Mouse (Mus musculus): Measurements from ENCODE around the gene Camk1d. TPM values are rescaled to one million over a fixed set of nuclear protein-coding genes. Genes with fewer than 3 reads are reported as not detected.
"Not testable (repeated sequence)": the region's sequence is repeated elsewhere in the genome, so short reads cannot be mapped to it uniquely, and the experiment has no call there.

Gene Camk1d
- total RNA-seq, 2 experiments from 2014 or later, result 2.2 to 7.5 TPM

DNA sequence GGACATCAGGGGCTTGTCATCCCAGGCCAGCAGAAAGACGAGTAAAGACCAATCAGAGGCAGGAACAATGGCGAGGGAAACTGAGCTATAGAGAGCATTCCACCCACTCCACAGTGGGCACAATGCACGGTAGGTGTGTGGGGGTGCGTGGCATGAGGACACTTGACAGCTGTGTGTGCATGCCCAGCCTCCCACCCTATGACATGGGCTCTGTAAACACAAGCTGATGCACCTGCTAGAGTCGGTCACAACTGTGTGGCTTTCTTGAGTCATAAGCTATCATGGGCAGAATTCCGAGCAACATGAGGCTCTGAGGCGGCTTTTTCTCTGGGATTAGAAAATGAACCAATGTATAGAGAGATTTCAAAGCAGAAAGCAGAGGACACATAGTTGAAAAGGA lies 333.3 kb downstream of the Camk1d start:
- ATAC-seq (replicated peaks; ENCODE audit: low FRiP score, poor library complexity, severe bottlenecking), result no peak

DNA sequence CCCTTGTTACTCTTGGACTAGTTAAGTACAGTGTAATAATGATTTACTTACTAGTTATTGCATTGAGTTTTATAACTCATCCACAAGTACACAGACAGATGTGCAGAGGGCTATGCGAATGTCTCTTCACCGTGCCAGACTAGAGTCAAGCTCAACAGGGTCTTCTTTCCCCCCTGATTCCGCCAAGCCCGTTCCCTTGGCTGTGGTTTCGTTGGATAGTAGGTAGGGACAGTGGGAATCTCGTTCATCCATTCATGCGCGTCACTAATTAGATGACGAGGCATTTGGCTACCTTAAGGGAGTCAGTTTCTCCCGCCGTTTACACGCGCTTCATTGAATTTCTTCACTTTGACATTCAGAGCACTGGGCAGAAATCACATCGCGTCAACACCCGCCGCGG lies 335.4 kb downstream of the Camk1d start:
- not testable (repeated sequence) for ATAC-seq (replicated peaks; ENCODE audit: low FRiP score, poor library complexity, severe bottlenecking)

DNA sequence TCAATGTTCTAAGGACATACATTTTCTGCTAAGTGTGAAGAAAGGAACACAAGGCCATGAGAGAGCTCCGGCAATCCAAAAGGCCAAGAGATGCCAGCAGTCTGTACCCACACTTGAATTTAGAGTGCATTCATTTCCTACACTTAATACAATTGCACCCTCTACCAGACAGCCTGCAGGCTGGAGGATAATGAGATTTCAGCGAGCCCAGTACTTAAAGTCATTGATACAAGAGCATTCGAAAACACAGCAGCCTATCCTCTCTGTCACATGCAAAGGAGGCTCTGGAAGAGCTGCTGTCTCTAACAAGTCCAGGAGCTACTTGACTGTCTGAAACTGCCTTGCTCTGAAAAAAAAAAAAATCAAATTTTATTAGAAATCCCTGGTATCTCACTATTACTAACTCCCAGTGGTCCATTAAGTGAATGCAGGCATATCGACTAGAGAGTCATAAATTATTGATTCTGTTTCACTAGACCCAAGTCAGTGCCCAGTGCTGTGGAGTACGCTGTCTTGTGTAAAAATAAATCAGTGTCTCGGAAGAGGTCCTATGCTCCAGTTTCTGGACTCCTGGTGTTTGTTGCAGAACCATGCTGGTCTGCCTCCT lies 336.1 kb downstream of the Camk1d start:
- ATAC-seq (replicated peaks; ENCODE audit: low FRiP score, poor library complexity, severe bottlenecking), result no peak

DNA sequence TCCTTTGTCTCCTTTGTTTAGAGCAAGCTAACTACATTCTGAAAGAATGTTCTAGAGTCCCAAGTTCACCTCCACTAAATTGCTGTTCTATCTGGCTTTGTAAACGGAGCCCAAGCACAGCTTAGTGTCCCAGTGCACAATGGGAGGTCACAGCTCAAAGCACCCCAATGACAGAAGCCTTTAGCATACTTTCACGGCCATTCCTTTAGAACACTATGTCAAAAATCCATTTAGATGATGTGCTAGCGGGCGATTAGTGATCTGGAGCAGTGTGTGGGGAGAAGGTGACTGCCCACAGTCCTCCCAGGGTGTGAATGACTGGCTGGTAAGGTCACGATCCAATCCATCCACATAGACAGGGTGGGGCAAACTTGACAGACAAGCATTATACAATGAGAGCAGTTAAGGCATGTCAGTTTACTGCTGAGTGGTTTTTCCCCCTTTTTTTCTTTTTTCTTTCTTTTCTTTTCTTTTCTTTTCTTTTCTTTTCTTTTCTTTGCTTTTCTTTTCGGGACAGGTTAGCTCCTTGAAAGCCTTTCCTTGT lies 341.4 kb downstream of the Camk1d start:
- no peak for ATAC-seq (replicated peaks; ENCODE audit: low FRiP score, poor library complexity, severe bottlenecking)

DNA sequence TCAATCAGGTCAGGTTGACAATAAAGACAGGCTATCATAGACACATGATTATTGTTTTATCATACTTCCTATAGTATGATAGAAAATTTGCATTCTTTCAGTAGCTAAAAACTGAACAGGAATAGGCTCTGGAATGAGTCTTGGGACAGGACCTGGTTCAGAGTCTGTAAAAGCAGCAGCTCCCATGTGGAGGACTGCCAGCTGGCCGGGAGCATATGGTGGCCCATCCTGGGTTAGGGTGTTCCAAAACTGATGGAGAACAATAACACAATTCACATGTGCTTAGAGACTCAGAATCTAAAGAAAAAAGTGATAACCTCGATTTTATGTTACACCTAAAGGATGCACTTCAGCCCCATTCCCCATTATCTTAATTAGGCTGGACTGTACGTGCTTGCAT lies 343.0 kb downstream of the Camk1d start:
- ATAC-seq (replicated peaks; ENCODE audit: low FRiP score, poor library complexity, severe bottlenecking), result no peak

DNA sequence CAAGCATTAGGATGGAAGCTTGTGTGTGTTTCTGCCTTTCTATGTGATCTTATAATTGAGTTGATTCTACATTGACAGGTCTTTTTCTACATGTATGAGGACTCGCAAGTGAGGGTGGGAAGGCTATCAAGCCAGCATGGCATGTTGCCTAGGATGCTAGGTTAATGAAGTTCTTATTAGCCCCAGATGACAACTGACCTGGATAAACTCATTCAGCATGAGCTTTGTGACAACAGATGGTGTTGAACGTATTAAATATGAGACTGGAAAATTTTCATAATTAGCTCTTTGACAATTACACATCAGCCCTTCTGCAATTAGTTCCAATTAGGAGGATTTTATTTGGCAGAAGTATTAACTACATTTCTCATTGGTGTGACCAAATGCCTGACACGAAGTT lies 343.7 kb downstream of the Camk1d start:
- no peak for ATAC-seq (replicated peaks; ENCODE audit: low FRiP score, poor library complexity, severe bottlenecking)

DNA sequence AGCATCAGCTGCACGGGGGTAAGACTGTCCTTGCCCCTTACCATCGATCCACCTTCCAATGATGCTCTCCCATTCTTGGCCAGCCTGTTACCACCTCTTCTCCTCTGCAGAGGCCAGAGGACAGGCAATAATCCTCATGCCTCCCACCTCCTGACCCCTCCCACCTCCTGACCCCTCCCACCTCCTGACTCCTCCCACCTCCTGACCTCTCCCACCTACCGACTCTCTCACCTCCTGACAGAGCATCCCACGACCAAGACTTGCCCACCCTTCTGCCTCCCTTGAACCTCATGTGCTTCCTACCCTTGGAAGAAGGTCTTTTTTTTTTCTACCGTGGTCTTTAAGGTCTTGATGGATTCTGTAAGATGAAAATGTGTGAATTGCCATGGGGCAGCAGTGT lies 350.5 kb downstream of the Camk1d start:
- no peak for ATAC-seq (replicated peaks; ENCODE audit: low FRiP score, poor library complexity, severe bottlenecking)

DNA sequence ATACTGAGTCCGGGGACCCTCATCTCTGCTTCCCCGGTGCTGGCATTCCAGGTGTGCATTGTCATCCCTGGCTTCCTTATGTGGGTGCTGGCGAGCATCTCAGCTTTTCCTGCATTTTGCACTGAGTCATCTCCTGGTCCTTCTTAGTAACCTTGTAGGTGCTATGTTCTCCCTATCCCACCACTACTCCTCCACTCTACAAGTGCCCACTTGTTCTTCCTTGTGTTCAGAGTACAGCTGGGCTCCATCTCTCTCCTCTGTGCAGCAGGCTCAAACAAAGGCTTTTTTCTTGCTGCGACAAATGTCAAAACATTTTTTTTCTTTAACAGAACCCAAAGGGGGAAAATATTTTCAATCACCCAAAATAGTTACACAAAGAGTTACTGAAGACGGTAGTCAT lies 356.3 kb downstream of the Camk1d start:
- ATAC-seq (replicated peaks; ENCODE audit: low FRiP score, poor library complexity, severe bottlenecking), result no peak

DNA sequence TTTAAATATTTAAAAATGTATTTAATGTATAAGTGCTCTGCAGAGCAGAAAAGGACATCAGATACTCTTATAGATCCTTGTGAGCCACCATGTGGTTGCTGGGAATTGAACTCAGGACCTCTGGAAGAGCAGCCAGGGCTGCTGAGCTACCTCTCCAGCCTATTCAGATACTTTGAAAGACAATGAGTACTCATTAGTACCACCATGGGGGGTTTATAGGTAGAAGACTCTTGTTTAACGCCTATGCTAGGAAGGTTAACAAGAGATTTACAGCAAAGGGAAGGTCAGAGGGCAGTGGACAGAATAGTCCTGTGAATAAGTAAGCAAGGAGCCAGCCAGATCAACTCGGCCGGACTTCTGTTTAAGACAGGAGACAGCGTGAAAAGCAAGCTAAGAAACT lies 357.3 kb downstream of the Camk1d start:
- no peak for ATAC-seq (replicated peaks; ENCODE audit: low FRiP score, poor library complexity, severe bottlenecking)

DNA sequence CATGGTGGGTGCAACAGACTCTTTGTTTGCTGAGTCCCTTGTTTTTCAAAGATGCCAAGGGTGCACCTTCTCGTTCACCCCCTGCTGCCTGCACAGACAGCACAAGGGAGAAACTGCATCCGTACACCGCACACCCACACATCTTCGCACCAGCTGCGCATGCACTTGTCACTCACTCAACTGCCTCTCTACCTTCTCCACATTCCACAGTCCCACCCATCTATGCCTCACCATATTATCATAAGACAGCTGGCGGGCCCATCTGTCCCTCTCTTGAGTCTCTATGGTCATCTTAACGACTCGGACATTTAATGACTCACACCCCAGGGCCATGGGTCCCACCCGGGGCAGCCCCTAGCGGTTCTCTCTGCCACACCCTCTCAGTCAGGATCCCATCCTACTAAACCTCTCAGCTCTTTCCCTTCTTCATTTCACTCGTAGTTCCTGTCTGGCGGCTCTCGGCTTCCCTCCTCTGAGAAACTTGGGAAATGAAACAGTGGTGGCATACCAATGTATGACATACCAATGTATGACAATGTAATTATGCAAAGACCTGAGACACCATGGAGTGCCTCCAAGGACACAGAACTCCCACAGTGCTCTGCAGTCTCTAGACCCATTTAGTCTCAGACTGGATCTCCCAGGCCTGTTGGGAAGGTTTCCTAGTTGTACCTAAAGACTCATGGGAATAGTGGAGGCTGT lies 361.3 kb downstream of the Camk1d start:
- no peak for ATAC-seq (replicated peaks; ENCODE audit: low FRiP score, poor library complexity, severe bottlenecking)

DNA sequence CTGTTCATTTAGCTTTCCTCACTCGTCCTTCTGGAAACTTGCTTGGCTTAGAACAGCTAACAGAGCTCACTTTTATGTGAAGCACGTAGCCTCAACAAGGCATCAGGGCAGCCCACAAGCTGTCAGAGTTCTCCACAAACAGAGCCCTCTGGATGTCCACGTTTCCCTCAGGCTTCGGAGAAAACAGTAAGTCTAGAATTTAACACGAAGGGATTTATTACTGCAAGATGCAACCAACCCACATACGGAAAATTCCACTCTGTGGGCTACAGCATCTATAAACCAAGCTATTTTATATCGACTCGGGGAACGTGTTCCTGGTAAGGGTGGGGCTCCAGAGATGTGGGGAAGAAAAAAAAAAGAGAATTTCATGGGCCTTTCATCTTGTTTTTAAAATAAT lies 369.0 kb downstream of the Camk1d start:
- no peak for ATAC-seq (replicated peaks; ENCODE audit: low FRiP score, poor library complexity, severe bottlenecking)

DNA sequence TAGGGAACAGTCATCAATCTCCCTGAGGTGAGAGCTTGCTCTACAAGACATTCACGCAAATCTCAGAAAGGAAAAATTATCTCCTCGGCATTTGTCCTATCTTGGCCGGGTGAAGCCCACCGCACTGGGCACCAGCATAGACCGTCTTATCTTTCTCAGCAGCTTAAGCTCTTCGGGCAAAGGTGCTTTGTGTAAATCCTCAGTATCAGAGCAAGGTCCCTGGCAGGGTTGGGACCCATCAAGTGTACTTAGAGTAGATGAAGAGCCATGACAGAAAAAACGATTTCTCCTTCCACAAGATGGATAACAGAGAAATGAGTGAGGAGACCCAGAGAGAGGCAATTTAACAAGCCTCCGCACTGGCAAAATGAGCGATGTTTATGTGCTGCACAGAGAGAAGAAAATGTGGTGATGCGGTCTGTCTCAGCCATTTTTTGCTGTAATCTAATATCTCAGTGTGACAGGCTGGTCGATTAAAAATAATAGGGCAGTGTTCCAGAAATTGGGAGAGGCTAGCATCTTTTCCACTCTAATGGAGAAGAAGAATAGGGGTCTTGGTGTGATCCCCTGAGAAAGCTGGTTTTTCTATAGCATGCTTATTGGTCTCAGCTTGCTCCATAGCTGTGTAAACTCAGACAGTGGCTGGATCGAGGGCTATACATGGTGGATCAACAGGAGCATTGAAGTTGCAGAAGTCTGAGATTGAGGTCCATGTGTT lies 386.6 kb downstream of the Camk1d start:
- ATAC-seq (replicated peaks; ENCODE audit: low FRiP score, poor library complexity, severe bottlenecking), result no peak

DNA sequence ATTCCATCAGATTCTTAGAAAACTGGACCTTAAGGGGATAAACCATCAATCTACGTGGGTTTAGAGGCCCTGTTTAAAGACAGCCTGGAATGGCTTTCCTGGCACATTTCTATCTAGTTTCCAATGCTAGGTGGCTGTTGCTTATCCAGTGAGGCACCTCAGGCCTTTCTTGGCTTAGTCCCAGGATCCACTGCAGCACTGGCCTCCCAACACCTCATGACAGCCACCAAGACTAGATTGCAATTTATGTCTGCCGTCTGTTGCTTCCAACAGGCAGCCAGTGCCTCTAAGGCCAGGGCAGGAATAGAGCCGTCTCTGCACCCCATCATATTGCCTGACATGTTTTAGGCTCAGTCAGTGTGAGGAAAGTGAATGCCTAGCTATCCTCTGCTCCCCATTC lies 389.5 kb downstream of the Camk1d start:
- ATAC-seq (replicated peaks; ENCODE audit: low FRiP score, poor library complexity, severe bottlenecking), result no peak

DNA sequence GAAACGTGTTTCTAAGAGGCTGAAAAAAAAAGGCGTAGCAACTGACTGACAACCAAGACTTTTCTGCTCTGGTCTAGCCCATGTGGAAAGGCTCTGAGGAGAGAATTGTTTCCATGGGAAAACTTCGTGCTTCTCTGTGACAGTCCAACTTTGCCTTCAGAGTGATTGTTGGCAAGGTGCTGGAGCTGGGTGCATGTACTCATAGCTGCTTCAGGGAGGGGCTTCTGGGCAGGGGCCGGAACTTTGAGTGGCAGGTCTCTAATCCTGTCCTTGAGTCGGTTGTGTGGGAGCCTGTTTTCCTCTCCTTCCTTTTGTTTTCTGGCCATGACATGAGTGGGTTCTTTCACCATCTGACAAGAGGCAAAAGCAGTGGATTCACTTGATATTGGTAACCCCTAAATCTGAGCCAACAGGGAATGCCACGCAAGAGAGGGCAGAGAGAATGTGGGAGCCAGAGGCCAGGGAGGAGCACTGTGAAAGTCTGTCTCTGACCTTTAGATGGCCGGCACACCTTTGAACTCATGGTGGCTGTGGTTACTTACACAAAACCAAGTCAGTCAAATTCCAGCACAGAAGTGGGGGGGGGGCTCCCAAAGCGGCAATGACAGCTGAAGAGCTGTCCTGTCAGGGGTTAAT lies 392.5 kb downstream of the Camk1d start:
- ATAC-seq (replicated peaks; ENCODE audit: low FRiP score, poor library complexity, severe bottlenecking), result no peak

DNA sequence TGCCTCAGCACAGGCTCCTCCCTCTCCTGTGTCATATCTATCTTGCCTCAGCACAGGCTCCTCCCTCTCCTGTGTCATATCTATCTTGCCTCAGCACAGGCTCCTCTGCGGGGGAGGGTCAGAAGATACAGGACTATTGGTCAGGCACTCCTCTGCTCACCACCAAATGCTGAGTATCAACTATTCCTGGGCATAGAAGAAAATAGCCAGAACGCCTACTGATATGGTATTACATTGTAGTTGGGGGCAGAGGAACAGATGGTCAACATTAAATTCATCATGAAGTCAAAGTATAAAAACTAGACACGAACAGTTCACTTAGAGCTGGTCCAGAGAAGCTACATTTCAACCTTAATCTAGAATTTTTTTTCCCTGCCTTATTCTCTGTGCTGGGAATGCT lies 395.2 kb downstream of the Camk1d start:
- ATAC-seq (replicated peaks; ENCODE audit: low FRiP score, poor library complexity, severe bottlenecking), result no peak

DNA sequence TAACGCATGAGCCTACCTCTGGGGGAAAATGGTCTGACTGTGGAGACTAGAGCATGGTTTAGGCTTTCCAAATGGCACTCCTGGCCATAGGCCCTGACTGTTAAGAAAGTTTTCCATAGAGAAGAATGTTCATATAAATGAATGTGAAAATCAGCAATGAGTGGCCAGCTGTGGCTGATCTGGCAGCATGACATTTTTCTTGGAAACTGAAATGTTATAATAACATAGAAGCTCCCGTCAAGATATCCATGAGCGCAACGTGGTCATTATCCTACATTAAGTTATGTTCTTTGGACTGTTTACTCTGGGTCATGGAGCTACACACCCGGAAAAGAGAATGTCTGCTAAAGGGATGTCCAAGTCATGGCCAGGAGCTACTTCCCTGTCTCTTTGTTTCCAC lies 397.6 kb downstream of the Camk1d start:
- ATAC-seq (replicated peaks; ENCODE audit: low FRiP score, poor library complexity, severe bottlenecking), result no peak

DNA sequence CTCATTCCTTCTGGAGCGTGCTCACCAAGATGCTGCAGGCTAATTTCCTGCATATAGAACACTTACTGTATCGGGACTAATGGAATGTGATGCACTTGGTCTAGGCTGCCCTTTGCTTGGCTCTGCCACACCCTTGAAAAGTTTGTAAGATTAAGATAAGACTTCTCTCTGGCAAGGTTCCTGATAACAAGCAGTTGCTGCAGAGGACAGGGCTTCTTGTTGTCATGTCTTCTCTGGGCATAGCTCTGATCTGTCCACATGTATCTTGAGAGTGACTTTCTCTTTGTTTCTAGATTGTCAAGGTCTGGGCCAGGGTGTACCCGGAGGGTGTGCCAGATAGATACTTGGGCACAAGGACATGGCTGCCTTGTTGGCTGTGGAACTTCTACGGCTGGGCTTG lies 398.1 kb downstream of the Camk1d start:
- peak; percentile 57 for ATAC-seq (replicated peaks; ENCODE audit: low FRiP score, poor library complexity, severe bottlenecking)

DNA sequence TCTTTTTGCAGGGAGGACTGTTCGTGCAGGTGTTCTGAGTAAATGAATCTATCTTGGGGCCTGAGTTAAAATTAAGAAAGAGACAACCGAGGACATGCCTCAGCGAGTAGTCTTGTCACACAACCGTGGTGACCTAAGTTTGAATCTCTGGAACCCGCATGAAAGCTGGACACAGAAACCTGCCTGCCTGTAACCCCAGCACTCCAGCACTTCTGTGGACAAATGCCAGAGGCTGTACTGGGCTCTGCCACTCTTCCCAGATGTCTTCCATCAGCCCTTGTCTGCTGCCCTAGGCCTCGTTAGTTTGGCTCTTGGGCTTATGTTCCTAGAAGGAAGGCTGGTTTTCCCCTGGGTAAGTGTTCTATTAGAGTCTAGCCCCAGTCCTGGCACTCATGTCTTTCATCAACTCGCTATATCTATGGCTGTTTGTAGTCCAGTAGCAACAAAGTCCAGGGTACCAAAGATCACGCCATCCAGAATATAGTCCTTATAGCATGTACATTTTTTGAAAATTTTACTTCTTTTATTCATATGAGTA lies 399.0 kb downstream of the Camk1d start:
- no peak for ATAC-seq (replicated peaks; ENCODE audit: low FRiP score, poor library complexity, severe bottlenecking)

DNA sequence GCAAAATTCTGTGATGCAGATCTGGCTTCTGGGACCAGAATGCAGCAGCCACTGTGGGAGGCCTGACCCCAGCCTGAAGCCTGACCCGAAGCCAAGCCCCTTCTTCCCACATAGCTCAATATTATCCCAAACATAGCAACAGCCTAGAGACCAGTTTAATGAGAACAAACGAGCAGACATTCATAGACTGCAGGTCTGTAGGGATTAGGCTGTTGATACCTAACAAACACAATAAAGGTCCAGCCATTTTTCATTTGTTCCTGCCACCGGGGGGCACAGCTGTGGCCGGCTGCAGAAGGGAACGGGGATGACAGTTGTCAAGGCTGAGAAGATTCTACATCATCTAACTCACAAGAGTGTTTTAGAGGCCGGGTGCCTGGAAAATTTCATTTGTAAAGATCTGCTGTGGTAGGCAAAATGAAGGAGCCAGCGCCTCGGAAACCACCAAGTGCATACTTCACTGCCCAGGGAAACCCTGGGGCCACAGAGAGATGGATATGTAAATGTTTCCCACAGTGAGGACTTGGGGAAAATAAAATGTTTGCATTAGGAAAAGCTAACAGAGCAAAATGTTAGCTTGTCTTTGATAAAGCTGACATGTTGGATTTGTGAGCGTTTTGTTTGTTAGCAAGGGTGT lies 399.7 kb downstream of the Camk1d start:
- ATAC-seq (replicated peaks; ENCODE audit: low FRiP score, poor library complexity, severe bottlenecking), result no peak

DNA sequence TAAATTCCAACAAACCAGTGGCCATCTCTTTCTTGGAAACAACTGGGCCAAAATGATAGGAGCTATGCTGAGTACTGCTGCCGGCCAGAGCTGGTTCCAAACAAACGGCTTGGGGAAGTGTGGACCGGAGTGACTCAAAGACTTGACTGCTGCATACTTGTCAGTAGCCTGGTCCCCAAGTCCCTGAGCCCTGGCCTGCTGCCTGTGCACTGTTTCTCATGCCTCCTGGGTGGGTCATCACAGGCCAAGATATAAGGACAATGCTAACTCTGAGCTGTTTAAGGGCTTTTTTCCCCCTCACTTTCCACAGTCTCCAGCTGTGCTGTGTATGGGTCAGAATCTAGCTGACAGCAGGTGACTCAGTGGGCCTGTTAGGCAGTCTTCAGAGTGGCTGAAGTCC lies 409.2 kb downstream of the Camk1d start:
- ATAC-seq (replicated peaks; ENCODE audit: low FRiP score, poor library complexity, severe bottlenecking), result no peak
